Mouse (Mus musculus): ENCODE measurements around the gene Gtf2h3.

DNA sequence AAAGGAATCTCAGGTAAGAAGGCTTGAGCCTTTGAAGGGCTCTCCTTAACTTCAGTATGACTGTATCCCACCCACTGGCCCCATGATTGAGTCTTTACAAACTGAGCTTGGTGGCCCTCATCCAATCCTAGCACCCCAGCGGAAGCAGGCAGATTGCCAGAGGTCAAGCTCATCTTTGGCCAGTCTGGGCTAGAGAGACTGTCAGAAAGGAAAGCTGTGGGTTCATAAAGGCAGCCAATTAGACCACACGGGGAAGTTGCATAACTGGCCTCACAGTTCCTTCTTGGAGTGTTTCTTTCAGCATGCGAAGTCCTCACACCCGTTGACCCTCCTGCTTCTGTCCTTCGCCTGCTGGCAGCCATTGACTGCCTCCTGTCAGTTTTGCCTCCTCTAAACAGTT lies 3.6 kb downstream of the Gtf2h3 start:
- TF ChIP-seq CTCF (IDR thresholded peaks at IDR 0.05; ENCODE audit: control insufficient read depth, insufficient read depth, insufficient read length) (no peak), USF1 (IDR thresholded peaks at IDR 0.05; ENCODE audit: low read depth) (no peak), MYOG (IDR thresholded peaks at IDR 0.05; ENCODE audit: control insufficient read depth, extremely low read depth, insufficient read length) (no peak), MAX (IDR thresholded peaks at IDR 0.05) (no peak)
